Mouse (Mus musculus) frontal cortex, postnatal 36 days (tissue): Measurements from ENCODE around the gene Chd4.
A peak's percentile ranks its signal among the peaks of the same experiment; 100 is the strongest.

Experiments
- DNase-seq, 2 experiments: peaks; one replicate each; pipeline ENCODE4 v3.0.0; 2022; ENCODE audit warnings: low spot score in 2 of 2

Gene Chd4

DNA sequence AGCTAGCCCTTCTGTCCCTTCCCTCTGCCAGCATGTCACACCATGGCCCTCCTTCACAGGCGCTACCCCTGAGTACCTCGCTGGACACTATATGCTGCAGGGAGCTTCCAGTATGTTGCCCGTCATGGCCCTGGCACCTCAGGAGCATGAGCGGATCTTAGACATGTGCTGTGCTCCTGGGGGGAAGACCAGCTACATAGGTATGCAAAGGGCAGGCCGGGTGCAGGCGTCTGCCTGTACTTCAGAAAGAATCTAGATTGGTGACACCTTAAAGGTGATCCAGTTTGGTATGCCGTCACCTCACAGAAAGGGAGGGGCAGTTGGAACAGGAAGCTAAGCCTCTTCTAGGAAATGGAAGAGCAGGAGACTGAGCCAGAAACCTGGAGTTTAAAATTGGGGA, 44.0 kb downstream of the Chd4 start:
- DNase-seq, result no peak

- no peak for DNase-seq
Measured at GRCm38 (mm10) chr6:125142436-125142835, 46.7 kb downstream of the Chd4 start.

DNA sequence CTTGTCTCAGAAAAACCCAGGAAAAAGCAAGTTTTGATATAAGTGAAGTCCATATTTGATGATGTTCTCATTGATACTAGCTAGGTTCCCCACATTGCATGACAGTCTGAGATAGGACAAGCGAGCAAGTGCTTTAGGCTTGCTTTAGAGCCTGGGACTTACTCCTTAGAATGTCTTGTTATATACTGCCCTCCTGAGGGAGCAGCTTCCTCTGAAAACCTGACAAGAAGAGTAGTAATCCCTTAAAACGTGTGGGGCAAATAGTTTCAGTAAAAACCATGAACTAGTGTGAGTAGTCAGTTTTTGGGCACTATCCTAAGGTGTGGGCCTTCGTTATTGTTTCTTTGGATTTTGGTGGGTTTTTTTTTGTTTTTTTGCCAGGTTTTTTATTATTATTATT, 47.3 kb downstream of the Chd4 start:
- no peak for DNase-seq

DNA sequence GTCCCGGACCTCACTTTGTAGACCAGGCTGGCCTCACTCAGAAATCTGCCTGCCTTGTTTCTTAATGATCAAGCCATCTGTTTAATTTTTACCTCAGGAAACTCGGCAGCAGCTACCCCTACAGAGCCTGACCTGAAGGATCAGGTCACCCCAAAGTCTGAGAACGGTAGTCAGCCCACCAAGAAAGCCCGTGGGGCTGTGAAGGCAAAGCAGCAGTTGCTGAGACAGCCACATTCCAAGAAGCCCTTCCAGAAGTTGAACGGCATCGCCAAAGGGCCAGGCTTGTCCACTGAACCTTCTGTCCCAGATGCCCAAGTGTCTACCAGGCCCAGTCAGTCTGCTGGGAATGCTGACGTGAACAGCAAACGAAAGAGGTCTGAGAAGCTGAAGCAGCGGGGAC, 48.1 kb downstream of the Chd4 start:
- no peak for DNase-seq

DNA sequence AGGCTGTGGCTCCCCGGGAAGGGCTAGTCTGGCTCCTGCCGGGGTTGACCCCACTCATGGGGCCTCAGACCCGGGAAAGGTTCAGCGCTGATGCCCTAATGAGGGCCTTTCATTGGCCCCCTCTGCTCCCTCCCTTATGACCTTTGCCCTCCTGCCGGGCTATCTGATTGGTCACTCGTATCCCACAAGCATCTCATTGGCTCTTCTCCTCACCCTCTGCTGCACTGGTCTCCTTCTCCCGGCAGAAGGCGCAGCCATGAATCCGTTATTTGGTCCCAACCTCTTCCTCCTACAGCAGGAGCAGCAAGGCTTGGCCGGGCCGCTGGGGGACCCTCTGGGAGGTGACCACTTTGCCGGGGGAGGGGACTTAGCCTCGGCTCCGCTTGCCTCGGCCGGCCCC, 49.2 kb downstream of the Chd4 start, which contains the start of gene Iffo1:
Gene Iffo1, plus strand, starts transcription at position 241 of the 400 bp plus-strand sequence.
- peak; percentile 90 to 94 for DNase-seq

DNA sequence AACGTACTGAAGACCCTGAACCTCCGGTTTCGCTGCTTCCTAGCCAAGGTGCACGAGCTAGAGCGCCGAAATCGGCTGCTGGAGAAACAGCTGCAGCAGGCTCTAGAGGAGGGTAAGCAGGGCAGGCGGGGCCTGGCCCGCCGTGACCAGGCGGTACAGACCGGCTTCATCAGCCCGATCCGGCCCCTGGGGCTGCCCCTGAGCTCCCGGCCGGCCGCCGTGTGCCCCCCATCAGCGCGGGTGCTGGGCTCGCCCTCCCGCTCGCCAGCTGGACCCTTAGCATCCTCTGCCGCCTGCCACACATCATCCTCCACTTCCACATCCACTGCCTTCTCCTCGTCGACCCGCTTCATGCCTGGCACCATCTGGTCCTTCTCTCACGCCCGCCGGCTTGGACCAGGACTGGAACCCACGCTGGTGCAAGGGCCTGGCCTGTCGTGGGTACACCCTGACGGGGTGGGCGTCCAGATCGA, 49.7 kb downstream of the Chd4 start:
- DNase-seq, result peak; percentile 40 to 41

- DNase-seq, result peak; percentile 46 to 52
Measured at GRCm38 (mm10) chr6:125146148-125146547, 50.4 kb downstream of the Chd4 start.

GRCm38 (mm10) chr6:125146797-125147196, 51.0 kb downstream of the Chd4 start:
- peak; percentile 40 to 41 for DNase-seq

- peak in 1 of 2 experiments; percentile 28 for DNase-seq
Measured at GRCm38 (mm10) chr6:125147329-125147728, 51.5 kb downstream of the Chd4 start.

DNA sequence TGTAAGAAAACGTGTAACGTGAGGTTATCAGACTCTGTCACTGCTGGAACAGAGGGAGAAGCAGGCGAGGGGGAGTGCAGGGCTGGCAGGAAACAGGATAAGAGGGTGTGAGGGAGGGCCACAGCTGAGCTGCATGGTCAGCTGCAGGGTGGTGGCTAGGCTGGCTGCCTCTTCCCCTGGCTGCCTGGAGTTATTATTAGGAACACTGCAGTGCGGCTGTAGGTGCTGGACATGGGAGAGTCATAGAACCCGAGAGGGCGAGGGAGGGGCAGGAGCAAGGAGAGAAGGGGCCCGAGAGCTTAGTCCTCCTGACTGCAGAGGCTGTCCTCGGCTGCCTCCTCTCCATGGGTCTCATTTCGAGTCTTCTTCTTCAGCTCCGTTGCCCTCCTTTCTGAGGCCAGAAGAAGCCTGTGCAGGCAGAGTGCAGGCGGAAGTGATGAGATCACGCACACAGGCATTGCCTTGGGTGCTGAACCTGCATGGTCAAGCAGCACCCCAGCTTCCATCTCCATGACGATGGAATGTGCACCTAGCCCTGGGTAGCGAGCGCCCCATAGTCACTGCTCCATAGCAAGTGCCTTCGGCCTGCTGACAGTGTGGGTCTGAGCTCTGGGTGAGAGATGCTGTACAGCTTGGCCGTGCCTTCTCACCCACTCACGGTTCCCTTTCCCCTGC, 52.6 kb downstream of the Chd4 start:
- DNase-seq, result peak; percentile 63 to 64

DNA sequence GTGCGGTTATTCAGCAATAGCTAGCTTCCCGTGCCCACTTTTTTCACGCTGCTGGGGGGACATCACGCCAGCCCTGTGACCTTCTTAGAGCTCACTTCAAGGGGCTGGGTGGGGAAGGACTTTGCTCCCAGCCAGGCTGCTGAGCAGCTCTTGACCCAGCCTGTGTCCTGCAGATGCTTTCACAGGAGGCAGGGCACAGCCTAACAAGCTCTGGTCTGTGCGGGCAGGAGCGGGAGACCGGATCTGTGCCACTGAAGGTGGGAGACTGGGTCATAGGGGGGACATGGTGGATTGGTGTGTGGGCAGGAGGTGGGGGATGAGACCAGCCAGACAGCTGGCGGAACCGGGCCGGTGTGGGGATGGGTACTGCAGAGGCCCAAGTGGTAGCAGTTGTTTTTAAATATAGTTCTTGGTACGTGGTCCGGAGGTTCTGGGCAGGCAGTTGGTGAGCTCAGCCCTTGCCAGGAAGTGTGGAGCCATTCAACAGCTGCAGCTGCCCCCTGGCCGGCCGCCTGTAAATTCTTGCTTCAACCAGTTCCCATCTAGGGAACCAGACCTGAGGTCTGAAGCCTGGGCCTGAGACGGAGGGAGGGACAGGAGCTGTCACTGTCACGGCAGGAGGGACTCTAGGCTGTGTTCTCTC, 53.3 kb downstream of the Chd4 start:
- DNase-seq, result peak; percentile 62 to 75

- no peak for DNase-seq
Measured at GRCm38 (mm10) chr6:125149569-125149950, 53.8 kb downstream of the Chd4 start.

GRCm38 (mm10) chr6:125152212-125153017, 56.6 kb downstream of the Chd4 start:
- no peak for DNase-seq

GRCm38 (mm10) chr6:125153018-125153389, 57.2 kb downstream of the Chd4 start:
- DNase-seq, result no peak

DNA sequence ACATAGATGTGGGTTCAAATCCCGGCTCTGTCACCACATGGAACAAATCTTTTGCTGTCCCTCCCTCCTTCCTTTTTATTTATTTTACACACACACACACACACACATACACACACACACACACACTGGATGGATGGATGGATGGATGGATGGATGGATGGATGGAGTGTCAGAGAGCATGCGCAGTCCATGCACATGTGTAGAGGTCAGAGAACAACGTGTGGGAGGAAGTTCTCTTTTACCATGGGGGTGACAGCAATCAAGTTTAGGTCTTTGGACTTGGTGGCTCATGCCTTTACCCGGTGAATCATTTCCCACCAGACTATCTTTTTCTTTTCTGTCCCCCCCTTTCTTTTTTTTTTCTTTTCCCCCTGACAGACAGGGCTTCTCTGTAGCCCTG, 57.9 kb downstream of the Chd4 start:
- no peak for DNase-seq

DNA sequence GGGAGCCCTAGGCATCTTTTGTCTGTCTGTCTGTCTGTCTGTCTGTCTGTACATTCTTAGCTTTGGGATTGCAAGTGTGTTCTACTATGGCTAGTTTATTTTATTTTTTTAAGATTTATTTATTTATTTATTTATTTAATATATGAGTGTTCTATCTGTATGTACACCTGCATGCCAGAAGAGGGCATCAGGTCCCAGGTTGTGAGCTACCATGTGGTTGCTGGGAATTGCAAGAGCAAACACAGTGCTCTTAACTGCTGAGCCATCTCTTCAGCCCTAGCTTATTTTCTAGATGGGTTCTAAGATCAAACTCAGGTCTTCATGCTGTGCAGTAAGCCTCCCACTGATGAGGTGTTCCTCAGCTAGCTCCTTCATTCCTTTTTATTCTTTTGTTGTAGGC, 58.8 kb downstream of the Chd4 start:
- no peak for DNase-seq

GRCm38 (mm10) chr6:125155262-125155661, 59.5 kb downstream of the Chd4 start:
- no peak for DNase-seq

DNA sequence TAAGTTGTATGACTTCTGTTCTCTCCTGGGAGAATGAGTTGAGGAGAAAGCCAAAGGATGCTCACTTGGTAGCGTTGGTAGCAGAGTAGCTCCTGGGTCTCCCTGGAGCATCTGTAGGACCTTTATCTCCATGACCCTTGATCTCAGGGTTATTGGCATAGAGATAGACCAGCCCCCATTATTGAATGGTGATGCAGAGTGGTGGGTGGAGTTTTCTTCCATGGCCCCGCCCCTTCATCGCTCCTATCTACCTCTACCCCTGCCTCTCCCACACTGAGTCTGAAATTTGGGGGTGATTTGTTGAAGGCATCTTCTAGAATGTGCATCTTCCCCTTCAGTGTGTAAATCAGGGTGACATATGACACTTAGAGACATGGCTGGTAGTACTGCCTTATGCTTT, 60.7 kb downstream of the Chd4 start:
- DNase-seq, result no peak

DNA sequence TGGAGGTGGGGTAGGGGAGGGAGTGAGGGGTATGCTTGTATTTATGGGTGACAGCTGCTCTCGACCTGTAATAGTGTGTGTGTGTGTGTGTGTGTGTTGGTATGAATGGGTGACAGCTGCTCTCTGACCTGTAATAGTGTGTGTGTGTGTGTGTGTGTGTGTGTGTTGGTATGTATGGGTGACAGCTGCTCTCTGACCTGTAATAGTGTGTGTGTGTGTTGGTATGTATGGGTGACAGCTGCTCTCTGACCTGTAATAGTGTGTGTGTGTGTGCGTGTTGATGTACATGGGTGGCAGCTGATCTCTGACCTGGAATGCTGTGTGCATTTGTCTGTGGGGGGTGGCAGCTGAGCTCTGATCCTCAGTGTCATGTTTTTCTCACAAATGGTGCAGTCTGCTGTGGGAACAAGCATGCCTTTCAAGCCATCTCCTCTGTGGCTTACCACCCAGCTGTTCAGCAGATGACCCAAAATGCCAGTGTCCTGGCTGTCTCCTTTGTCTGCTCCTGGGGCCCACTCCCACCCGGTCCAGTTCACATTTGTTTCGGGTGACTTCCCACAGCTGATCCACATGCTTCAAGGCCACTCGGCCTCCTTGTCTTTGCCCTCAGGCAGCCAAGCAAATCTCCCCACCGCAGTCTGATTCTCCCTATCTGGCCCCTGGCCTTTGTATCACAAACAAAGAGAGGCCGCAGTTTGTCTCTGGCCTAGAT, 61.3 kb downstream of the Chd4 start:
- DNase-seq, result peak in 1 of 2 experiments; percentile 29

- DNase-seq, result no peak
Measured at GRCm38 (mm10) chr6:125158944-125159492, 63.2 kb downstream of the Chd4 start.

- DNase-seq, result no peak
Measured at GRCm38 (mm10) chr6:125159773-125160557, 64.2 kb downstream of the Chd4 start.
